Mouse (Mus musculus): ENCODE measurements at regions not wholly inside any gene's neighbourhood (a gene's known extent, or its start where the extent isn't known, plus 50 kb on each side); places are given as distances from the start of the nearest gene placed in this dataset.

DNA sequence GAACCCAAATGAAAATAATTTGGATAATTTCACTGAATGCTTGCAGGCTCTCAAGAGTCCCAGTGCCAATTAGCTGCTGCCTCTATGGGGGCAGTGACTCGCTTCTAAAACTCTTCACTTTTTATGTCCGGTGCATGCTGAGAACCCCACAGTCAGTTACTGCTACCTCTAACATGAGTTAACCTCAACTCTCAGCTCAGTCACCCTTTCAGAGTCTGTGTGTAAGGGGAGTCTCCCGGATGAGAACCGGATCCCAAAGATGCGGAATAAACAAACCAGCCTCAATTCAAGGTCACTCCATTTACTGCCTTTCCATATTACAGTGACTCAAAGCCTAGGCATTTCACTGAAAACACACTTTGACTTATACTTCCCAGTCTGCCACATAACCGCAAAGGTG lies 357.9 kb downstream of the Phf3 start:
- no peak for ATAC-seq

DNA sequence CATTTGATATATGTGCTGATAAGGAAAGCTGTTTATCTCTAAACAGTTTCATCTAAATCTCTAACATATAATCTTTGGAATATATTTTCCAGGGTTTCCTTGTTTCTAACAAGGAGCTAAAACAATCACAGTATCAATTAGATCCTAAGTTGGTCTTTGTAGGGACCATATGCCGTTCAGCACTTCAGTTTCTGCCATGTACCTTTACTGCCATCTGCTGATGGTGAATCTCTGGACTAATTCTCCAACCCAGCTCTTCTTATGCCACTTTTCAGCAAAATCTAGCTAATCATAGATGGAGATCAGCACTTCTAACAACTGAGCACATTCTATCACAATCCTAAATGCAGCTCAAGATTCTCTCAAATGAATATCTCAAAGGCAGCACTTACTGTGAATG lies 370.5 kb downstream of the Phf3 start:
- no peak overlapping the region for H3K4me3 ChIP-seq (ENCODE audit: low read depth, low read length)
- no peak overlapping the region for H3K27ac ChIP-seq (ENCODE audit: low read depth, low read length)
- no peaks in the 10 kb centered on the region for H3K36me3 ChIP-seq (ENCODE audit: control insufficient read depth, insufficient read depth, low read length)
- DNase-seq (ENCODE audit: low spot score): peak; percentile 74
- no peaks in the 10 kb centered on the region for H3K27me3 ChIP-seq (replicated peaks; ENCODE audit: control insufficient read depth, insufficient read depth, low read length)
- H3K4me1 ChIP-seq (ENCODE audit: control insufficient read depth, insufficient read depth, low read length): no peaks in the 10 kb centered on the region
- WGBS: 29% methylated on average over 1 of the region's 1 CpGs
- peak; percentile 63; the same call in 1 of the 2 replicates for ATAC-seq
- no peak overlapping the region for H3K9ac ChIP-seq (ENCODE audit: low read length)
- no peak overlapping the region for H3K4me2 ChIP-seq (ENCODE audit: low read length)
- H3K9me3 ChIP-seq (replicated peaks; ENCODE audit: control insufficient read depth, low read length): no peaks in the 10 kb centered on the region

More for the DNA sequence above, 357.9 kb downstream of the Phf3 start:
- WGBS: 95% methylated on average over 6 of the region's 6 CpGs
- Histone ChIP-seq H3K9me3 (replicated peaks; ENCODE audit: control insufficient read depth, low read length) (no peaks in the 10 kb centered on the region), H3K9ac (ENCODE audit: low read length) (no peak overlapping the region), H3K4me2 (ENCODE audit: low read length) (no peak overlapping the region), H3K4me3 (ENCODE audit: low read depth, low read length) (no peak overlapping the region), H3K4me1 (ENCODE audit: control insufficient read depth, insufficient read depth, low read length) (no peaks in the 10 kb centered on the region), H3K36me3 (ENCODE audit: control insufficient read depth, insufficient read depth, low read length) (no peaks in the 10 kb centered on the region), H3K27ac (ENCODE audit: low read depth, low read length) (no peak overlapping the region), H3K27me3 (replicated peaks; ENCODE audit: control insufficient read depth, insufficient read depth, low read length) (no peaks in the 10 kb centered on the region)
- DNase-seq (ENCODE audit: low spot score): no peak

DNA sequence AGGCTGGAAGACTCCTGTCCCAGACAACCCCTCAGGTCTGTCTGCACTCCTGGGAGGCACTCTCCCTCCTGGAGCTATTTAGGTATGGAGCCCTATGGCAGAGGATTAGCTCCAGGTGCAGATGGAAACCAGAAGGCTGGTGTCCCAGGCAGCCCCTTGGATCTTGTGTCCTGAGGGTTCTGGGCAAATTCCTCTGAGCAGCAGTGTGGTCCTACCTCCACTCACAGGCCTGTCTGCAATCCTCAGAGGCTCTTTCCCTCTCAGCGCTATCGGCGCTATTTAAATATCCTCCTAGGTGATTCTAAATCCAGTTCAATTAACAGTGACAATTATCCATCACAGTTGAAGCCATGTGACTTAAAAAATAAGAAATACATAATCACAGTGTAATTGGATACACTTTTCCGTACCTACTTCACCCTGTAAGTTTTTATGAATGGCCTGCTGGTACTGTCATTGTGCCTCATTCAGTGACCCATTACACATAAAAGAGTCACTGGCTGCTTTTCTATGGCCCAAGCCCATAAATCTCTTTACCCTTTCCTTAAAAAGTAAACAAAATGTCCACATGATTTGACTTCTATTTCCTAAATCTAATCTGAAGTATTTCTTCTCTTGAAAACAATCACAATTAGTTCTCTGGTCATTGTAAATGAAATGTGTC lies 413.3 kb downstream of the Phf3 start:
- H3K4me1 ChIP-seq (ENCODE audit: control insufficient read depth, insufficient read depth, low read length): no peaks in the 10 kb centered on the region
- no peaks in the 10 kb centered on the region for H3K27me3 ChIP-seq (replicated peaks; ENCODE audit: control insufficient read depth, insufficient read depth, low read length)
- no peak overlapping the region for H3K4me3 ChIP-seq (ENCODE audit: low read depth, low read length)
- DNase-seq (ENCODE audit: low spot score) (no peak), ATAC-seq (no peak)
- no peaks in the 10 kb centered on the region for H3K36me3 ChIP-seq (ENCODE audit: control insufficient read depth, insufficient read depth, low read length)
- H3K4me2 ChIP-seq (ENCODE audit: low read length): no peak overlapping the region
- H3K9ac ChIP-seq (ENCODE audit: low read length): no peak overlapping the region
- no peak overlapping the region for H3K27ac ChIP-seq (ENCODE audit: low read depth, low read length)
- H3K9me3 ChIP-seq (replicated peaks; ENCODE audit: control insufficient read depth, low read length): no peaks in the 10 kb centered on the region
- WGBS: 92% methylated on average over 4 of the region's 4 CpGs

DNA sequence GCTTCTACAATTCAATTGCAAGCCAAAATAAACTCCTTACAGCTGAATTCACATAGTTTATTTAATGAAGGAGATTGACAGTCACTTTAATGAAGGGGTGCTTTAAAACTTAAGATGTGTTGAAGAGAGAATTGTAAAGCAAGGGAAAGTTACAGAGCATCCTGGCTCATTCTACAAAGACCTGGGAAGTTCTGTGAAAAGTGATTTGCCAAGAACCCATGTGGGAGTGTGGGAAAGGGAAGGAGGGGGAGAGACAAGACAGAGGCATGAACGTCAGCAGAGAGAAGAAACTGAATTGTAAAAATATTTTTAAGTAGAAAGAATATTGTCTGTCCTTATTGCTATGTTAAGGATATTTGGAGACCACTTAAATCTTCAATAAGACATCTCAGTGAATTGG lies 435.8 kb downstream of the Phf3 start:
- H3K9me3 ChIP-seq (replicated peaks; ENCODE audit: control insufficient read depth, low read length): no peaks in the 10 kb centered on the region
- no peaks in the 10 kb centered on the region for H3K36me3 ChIP-seq (ENCODE audit: control insufficient read depth, insufficient read depth, low read length)
- no peak overlapping the region for H3K4me2 ChIP-seq (ENCODE audit: low read length)
- H3K4me3 ChIP-seq (ENCODE audit: low read depth, low read length): no peak overlapping the region
- H3K27ac ChIP-seq (ENCODE audit: low read depth, low read length): no peak overlapping the region
- no peaks in the 10 kb centered on the region for H3K4me1 ChIP-seq (ENCODE audit: control insufficient read depth, insufficient read depth, low read length)
- WGBS: 62% methylated on average over 1 of the region's 1 CpGs
- DNase-seq (ENCODE audit: low spot score) (no peak), ATAC-seq (no peak)
- H3K9ac ChIP-seq (ENCODE audit: low read length): no peak overlapping the region
- H3K27me3 ChIP-seq (replicated peaks; ENCODE audit: control insufficient read depth, insufficient read depth, low read length): no peaks in the 10 kb centered on the region

DNA sequence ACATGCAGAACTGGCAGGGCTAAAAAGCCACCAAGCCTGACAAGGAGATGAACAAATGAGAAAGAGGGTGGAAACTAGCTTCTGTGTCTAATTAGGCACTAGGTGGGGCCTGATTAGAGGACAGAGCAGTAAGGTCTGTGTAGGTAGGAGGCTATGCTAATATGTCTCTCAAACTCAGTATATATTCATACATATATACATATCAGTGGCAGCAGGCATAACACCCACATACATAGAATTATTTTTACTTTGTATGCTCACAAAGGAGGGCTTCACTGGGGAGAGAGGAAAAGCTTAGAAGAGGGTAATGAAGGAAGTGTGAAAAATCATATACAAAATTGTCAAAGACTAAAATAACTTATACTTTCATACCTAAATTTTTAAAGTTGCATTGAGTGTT lies 457.1 kb downstream of the Phf3 start:
- no peak overlapping the region for H3K4me3 ChIP-seq (ENCODE audit: low read depth, low read length)
- ATAC-seq (no peak), DNase-seq (ENCODE audit: low spot score) (no peak)

DNA sequence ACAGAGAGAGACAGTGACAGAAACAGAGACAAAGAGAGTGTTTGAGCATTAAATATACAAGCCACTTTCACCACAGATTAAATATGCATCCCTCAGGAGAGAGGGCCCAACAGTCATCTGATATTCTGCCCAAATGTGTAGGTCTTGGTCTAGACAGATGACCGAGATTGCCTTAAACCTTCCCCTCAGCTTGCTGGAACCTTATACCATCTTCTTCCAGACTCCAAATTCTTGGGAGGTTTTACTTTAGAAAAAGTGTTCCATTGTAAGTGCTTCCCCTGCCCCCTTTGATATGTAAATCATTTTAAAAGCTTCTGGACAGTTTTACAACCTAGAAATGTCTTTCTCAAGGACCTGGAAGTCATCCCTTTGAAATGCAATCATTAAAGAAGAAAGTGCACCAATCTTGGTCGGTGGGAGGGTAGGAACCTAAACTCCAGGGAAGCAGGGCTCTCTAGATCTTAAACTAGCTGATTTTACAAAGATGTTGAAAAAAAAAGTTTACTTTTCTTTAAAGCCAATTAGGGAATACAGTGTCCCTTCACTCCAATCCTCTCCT lies 458.8 kb downstream of the Phf3 start:
- Histone ChIP-seq H3K4me1 (ENCODE audit: control insufficient read depth, insufficient read depth, low read length) (no peaks in the 10 kb centered on the region), H3K4me2 (ENCODE audit: low read length) (no peak overlapping the region), H3K27ac (ENCODE audit: low read depth, low read length) (no peak overlapping the region), H3K36me3 (ENCODE audit: control insufficient read depth, insufficient read depth, low read length) (no peaks in the 10 kb centered on the region), H3K9ac (ENCODE audit: low read length) (no peak overlapping the region), H3K9me3 (replicated peaks; ENCODE audit: control insufficient read depth, low read length) (no peaks in the 10 kb centered on the region), H3K4me3 (ENCODE audit: low read depth, low read length) (no peak overlapping the region), H3K27me3 (replicated peaks; ENCODE audit: control insufficient read depth, insufficient read depth, low read length) (no peaks in the 10 kb centered on the region)
- WGBS: 32% methylated on average over 2 of the region's 2 CpGs
- ATAC-seq: no peak
- DNase-seq (ENCODE audit: low spot score): no peak

More for the DNA sequence above, 457.1 kb downstream of the Phf3 start:
- H3K9ac ChIP-seq (ENCODE audit: low read length): no peak overlapping the region
- H3K36me3 ChIP-seq (ENCODE audit: control insufficient read depth, insufficient read depth, low read length): no peaks in the 10 kb centered on the region
- no peaks in the 10 kb centered on the region for H3K9me3 ChIP-seq (replicated peaks; ENCODE audit: control insufficient read depth, low read length)
- H3K27me3 ChIP-seq (replicated peaks; ENCODE audit: control insufficient read depth, insufficient read depth, low read length): no peaks in the 10 kb centered on the region
- H3K4me1 ChIP-seq (ENCODE audit: control insufficient read depth, insufficient read depth, low read length): no peaks in the 10 kb centered on the region
- no peak overlapping the region for H3K4me2 ChIP-seq (ENCODE audit: low read length)
- no peak overlapping the region for H3K27ac ChIP-seq (ENCODE audit: low read depth, low read length)
